Mouse (Mus musculus) embryonic facial prominence, embryonic 11.5 days (tissue): ENCODE data around the gene Adamts17. TPM values are rescaled to one million over a fixed set of nuclear protein-coding genes. Genes with fewer than 3 reads are reported as not detected.
A peak's percentile ranks its signal among the peaks of the same experiment; 100 is the strongest.

ENCODE experiments used
- ATAC-seq: fragments of 200-750 bp; cut with Nextera tagmentation; replicated peaks from 2 replicates; pipeline ENCODE4 v1.8.0; 2017; ENCODE audit warnings: low read depth; ENCODE audit not compliant: insufficient number of reproducible peaks, low FRiP score, low TSS enrichment
- DNase-seq: peaks from one replicate; pipeline ENCODE4 v3.0.0-alpha.2; 2015; ENCODE audit warnings: low spot score
- H3K27ac ChIP-seq: fragments of 300-500 bp; sonication (generic); replicated peaks from 2 replicates; pipeline ENCODE4 v1.5.1; 2014; ENCODE audit warnings: mild to moderate bottlenecking, low read depth, low read length, control low read depth
- H3K27me3 ChIP-seq: fragments of 300-500 bp; sonication (generic); 2 replicates; pipeline ENCODE4 v1.6.1; 2014; ENCODE audit warnings: mild to moderate bottlenecking, low read length, moderate library complexity, mixed read lengths; ENCODE audit not compliant: control insufficient read depth, insufficient read depth
- H3K36me3 ChIP-seq: fragments of 300-500 bp; sonication (generic); replicated peaks from 2 replicates; pipeline ENCODE4 v1.6.1; 2014; ENCODE audit warnings: low read depth, mild to moderate bottlenecking, low read length, moderate library complexity, mixed read lengths; ENCODE audit not compliant: control insufficient read depth, insufficient read depth
- H3K4me1 ChIP-seq: fragments of 300-500 bp; sonication (generic); 2 replicates; pipeline ENCODE4 v1.6.1; 2014; ENCODE audit warnings: low read length, mixed read lengths; ENCODE audit not compliant: control insufficient read depth, insufficient read depth
- H3K4me2 ChIP-seq: fragments of 300-500 bp; sonication (generic); 2 replicates; pipeline ENCODE4 v1.6.1; 2014; ENCODE audit warnings: low read depth, mild to moderate bottlenecking, control low read depth, low read length, moderate library complexity
- H3K4me3 ChIP-seq: fragments of 300-500 bp; sonication (generic); 2 replicates; pipeline ENCODE4 v1.5.1; 2014; ENCODE audit warnings: low read depth, low read length, control low read depth
- H3K9ac ChIP-seq: fragments of 300-500 bp; sonication (generic); replicated peaks from 2 replicates; pipeline ENCODE4 v1.6.1; 2014; ENCODE audit warnings: mild to moderate bottlenecking, control low read depth, low read length
- H3K9me3 ChIP-seq: fragments of 300-500 bp; sonication (generic); replicated peaks from 2 replicates; pipeline ENCODE4 v1.6.1; 2016; ENCODE audit warnings: mild to moderate bottlenecking, low read length, inconsistent platforms, mixed read lengths; ENCODE audit not compliant: control insufficient read depth
- WGBS: fragments of 180-500 bp; shearing (Covaris S2); extraction: QIAGEN DNeasy Blood & Tissue Kit; methylation state at CpG from one replicate; pipeline ENCODE4 v1.1.7; 2014; 5-methylcytosine and 5-hydroxymethylcytosine counted together
- polyA plus RNA-seq: library from polyadenylated mRNA; unstranded; fragments of >200 nt; fragmentation: Nextera tagmentation; extraction: Ambion mirVana; gene quantifications from 2 replicates; pipeline ENCODE4 v1.2.1, GENCODE M21; 2014

Adamts17 gene
- polyA plus RNA-seq, 1 experiment from 2014 or later: 3.0 TPM

DNA sequence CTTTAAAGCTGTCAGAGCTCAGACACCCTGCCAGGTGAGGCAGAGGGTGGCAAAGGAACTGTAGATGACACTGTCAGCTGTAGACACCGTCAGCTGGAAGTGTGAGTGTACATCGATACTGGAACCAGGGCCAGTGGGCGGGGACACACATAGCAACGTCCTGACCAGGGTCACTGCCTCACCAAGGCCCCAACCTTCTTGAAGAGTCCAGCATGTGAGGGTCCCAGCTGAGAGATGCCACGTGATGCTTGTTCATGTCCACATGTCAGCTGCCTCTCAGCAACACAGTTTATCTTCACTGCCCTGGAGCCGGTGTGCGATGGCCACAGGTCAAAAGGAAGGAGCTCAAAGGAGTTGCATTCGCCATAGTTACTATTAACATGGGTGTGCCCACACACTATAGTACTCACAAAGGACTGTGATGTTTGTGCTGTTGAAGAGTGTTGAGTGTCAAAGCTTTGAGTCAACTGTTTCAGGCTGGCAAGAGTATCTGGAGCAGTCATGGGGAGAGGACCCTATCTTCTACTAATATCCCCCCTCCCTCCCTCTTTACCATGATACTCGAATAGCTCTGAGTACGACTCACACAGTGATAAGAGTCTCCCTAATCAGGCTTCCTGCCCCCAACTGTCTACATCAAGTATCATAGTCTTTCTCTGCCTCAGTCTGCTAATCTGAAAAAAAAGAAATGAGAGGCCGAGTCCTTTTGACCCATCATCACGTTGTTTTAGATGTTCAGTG, 172.6 kb downstream of the Adamts17 start:
- Histone ChIP-seq H3K9me3 (no peaks in the 10 kb centered on the region), H3K9ac (no peak overlapping the region), H3K27me3 (no peaks in the 10 kb centered on the region), H3K4me2 (no peak overlapping the region), H3K4me1 (no peaks in the 10 kb centered on the region), H3K4me3 (no peak overlapping the region), H3K27ac (no peak overlapping the region), H3K36me3 (no peaks in the 10 kb centered on the region)
- DNase-seq: no peak
- 86% methylated on average over 12 of the region's 12 CpGs for WGBS
- no peak for ATAC-seq

DNA sequence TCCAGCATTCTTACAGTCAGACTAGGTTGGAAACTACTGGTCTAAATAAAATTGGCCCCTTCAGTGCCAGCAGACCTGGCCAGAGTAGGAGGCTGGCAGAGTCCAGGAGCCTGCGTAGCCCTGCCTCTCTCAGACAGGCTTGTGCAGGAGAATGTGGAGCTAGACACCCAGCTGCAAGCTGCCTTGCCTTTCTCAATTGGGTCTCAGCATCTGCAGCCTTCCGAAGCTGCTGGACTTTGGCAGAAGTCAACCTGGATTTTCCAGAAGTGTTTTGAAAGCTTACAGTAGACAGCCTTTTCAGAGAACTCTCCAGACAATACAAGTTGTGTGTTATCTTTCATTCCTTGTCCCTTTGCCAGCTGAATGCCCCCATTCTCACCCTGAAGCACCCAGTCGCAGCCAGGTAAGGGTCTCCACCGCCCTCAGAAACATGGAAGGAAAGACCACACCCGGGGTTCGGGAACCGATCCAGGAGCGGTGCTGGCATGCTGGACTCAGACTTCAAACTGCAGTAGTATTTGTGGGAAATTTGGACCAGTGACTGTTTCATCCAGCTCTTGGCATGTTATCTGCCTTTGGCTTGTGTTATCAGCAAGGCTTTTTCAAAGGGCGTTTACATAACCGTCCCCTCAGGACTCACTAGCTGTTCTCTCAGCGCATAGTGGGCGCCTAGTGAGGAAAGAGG, 173.8 kb downstream of the Adamts17 start:
- Histone ChIP-seq H3K27me3 (no peaks in the 10 kb centered on the region), H3K27ac (no peak overlapping the region), H3K9ac (no peak overlapping the region), H3K9me3 (no peaks in the 10 kb centered on the region), H3K4me1 (no peaks in the 10 kb centered on the region), H3K4me2 (no peak overlapping the region), H3K36me3 (no peaks in the 10 kb centered on the region), H3K4me3 (no peak overlapping the region)
- WGBS: 89% methylated on average over 12 of the region's 12 CpGs
- DNase-seq (no peak), ATAC-seq (no peak)

DNA sequence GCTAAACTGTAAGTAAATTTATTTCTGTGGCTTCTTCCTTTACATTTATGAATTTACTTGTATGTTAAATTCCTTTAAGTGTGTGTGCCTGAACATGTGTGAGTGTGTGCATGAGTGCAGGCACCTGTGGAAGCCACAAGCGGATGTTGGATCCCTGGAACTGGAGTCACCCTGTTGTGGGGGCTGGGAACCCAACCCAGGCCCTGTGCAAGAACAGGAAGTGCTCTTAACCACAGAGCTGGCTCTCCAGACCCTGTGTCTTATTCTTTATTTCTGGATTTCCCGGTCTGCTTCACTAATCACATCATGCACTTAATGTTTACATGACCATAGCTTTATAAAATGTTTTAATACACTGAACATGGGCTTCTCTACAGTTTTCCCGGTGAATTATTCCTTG, 180.4 kb downstream of the Adamts17 start:
- Histone ChIP-seq H3K4me2 (no peak overlapping the region), H3K4me3 (no peak overlapping the region), H3K9ac (no peak overlapping the region), H3K9me3 (no peaks in the 10 kb centered on the region), H3K4me1 (no peaks in the 10 kb centered on the region), H3K27ac (no peak overlapping the region), H3K27me3 (no peaks in the 10 kb centered on the region), H3K36me3 (no peaks in the 10 kb centered on the region)
- DNase-seq (no peak), ATAC-seq (no peak)
- WGBS: 80% methylated on average over 3 of the region's 3 CpGs

DNA sequence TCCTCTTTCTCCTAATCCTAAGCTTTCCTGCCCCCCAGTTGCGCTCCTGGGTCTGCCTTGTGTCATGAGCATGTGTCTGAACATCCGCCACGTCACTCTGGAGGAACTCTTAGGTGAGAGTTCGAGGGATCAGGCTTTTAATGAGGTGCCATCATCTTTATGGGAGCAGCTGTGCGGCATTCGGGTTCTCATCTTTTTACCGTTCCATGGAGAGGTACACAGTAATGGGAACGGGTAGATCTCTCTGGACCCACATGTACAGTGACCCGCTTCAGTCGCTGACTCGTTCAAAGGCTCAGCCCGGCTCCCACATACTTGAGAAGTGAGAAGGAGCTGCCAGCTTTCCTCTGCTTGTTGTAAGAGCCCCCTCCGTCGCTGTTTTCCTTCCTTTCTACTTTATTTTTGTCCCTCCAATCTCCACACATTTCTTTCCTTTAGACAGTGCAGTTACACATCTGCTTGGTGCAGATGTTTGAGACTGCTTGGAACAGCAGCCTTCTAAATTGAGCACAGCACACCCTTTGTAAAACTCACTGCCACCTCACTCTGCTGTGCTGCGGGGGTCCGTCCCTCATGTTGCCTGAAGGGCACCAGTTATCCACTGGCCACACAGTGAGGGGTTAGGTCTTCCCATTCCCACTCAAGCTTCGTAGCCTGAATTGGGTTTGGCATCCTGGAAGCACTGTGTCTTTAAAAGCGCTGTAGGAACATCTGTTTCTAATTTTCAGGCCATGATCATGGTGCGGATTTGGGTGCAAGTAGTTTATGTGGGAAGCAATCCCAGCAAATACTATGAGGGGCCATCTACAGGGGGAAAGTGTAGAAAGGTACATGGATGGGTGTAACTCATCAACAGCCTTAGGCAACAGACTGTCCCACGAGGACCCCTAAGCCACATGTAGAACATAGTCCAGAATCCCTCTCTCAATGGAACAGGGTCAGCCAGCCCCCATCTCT, 186.9 kb downstream of the Adamts17 start:
- 50% methylated on average over 20 of the region's 20 CpGs for WGBS
- H3K4me3 ChIP-seq: no peak overlapping the region
- H3K4me1 ChIP-seq: no peaks in the 10 kb centered on the region; the same call in 1 of the 2 replicates
- peak; percentile 62 for ATAC-seq
- H3K27me3 ChIP-seq: no peaks in the 10 kb centered on the region
- no peaks in the 10 kb centered on the region for H3K9me3 ChIP-seq
- no peaks in the 10 kb centered on the region for H3K36me3 ChIP-seq
- peak overlapping the region; percentile 47 for H3K27ac ChIP-seq
- H3K4me2 ChIP-seq: peak overlapping the region; percentile 1; the same call in 1 of the 2 replicates
- peak; percentile 79 for DNase-seq
- no peak overlapping the region for H3K9ac ChIP-seq

DNA sequence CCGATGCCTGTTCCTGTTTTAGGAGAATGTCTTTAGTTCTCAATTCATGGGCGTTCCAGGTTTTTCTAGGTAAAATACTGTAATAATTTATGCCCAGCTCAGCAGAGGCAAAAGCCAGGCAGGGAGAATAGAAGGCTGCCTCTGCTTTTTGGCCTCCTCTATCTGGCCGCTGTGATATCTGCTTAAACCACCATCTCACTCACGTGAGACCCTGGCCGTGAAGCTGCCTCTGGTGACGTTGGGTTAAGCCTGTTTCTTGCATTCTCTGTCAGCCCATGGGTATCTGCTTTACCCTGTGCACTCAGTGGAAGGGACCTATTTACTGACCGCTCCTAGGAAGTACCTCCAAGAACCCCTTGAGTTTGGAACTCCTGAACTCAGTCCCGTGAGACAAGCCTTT, 187.7 kb downstream of the Adamts17 start:
- ATAC-seq (no peak), DNase-seq (no peak)
- WGBS: 86% methylated on average over 8 of the region's 8 CpGs
- Histone ChIP-seq H3K9me3 (no peaks in the 10 kb centered on the region), H3K4me1 (no peaks in the 10 kb centered on the region; the same call in 1 of the 2 replicates), H3K27ac (no peak overlapping the region), H3K4me3 (no peak overlapping the region), H3K4me2 (no peak overlapping the region), H3K9ac (no peak overlapping the region), H3K36me3 (no peaks in the 10 kb centered on the region), H3K27me3 (no peaks in the 10 kb centered on the region)

- DNase-seq (no peak), ATAC-seq (no peak)
- Histone ChIP-seq H3K4me2 (no peak overlapping the region), H3K27me3 (no peaks in the 10 kb centered on the region), H3K4me3 (no peak overlapping the region), H3K27ac (no peak overlapping the region), H3K9me3 (no peaks in the 10 kb centered on the region), H3K4me1 (no peaks in the 10 kb centered on the region; the same call in 1 of the 2 replicates), H3K9ac (no peak overlapping the region), H3K36me3 (no peaks in the 10 kb centered on the region)
- 97% methylated on average over 5 of the region's 5 CpGs for WGBS
These were observed 188.2 kb downstream of the Adamts17 start for GRCm38 (mm10) chr7:67027696-67028095.

GRCm38 (mm10) chr7:67028902-67029301, 189.4 kb downstream of the Adamts17 start:
- WGBS: 57% methylated on average over 4 of the region's 4 CpGs
- H3K9me3 ChIP-seq: no peaks in the 10 kb centered on the region
- ATAC-seq: no peak
- no peaks in the 10 kb centered on the region for H3K27me3 ChIP-seq
- no peaks in the 10 kb centered on the region for H3K36me3 ChIP-seq
- no peak for DNase-seq
- H3K27ac ChIP-seq: no peak overlapping the region
- H3K4me3 ChIP-seq: no peak overlapping the region
- H3K9ac ChIP-seq: no peak overlapping the region
- no peak overlapping the region for H3K4me2 ChIP-seq
- no peaks in the 10 kb centered on the region; the same call in 1 of the 2 replicates for H3K4me1 ChIP-seq
